Mouse (Mus musculus) midbrain, embryonic 13.5 days (tissue): Measurements from ENCODE around the gene Rps26. TPM values are rescaled to one million over a fixed set of nuclear protein-coding genes. Genes with fewer than 3 reads are reported as not detected.

Experiments used
- ATAC-seq: fragments of 200-750 bp; cut with Nextera tagmentation; 2 replicates; pipeline ENCODE4 v1.8.0; 2017; ENCODE audit warnings: mild to moderate bottlenecking, moderate TSS enrichment, moderate library complexity
- H3K27ac ChIP-seq: fragments of 300-500 bp; sonication (generic); 2 replicates; pipeline ENCODE4 v1.5.1; 2015; ENCODE audit warnings: inconsistent platforms, mild to moderate bottlenecking, moderate library complexity
- H3K27me3 ChIP-seq: fragments of 300-500 bp; sonication (generic); 2 replicates; pipeline ENCODE4 v1.6.1; 2015; ENCODE audit warnings: mild to moderate bottlenecking, inconsistent platforms
- H3K36me3 ChIP-seq: fragments of 300-500 bp; sonication (generic); 2 replicates; pipeline ENCODE4 v1.6.1; 2015; ENCODE audit warnings: mild to moderate bottlenecking, inconsistent platforms
- H3K4me1 ChIP-seq: fragments of 300-500 bp; sonication (generic); replicated peaks from 2 replicates; pipeline ENCODE4 v1.6.1; 2015; ENCODE audit warnings: inconsistent platforms
- H3K4me2 ChIP-seq: fragments of 300-500 bp; sonication (generic); replicated peaks from 2 replicates; pipeline ENCODE4 v1.6.1; 2015; ENCODE audit warnings: moderate library complexity, mild to moderate bottlenecking, inconsistent platforms
- H3K4me3 ChIP-seq: fragments of 300-500 bp; sonication (generic); replicated peaks from 2 replicates; pipeline ENCODE4 v1.5.1; 2015; ENCODE audit warnings: mild to moderate bottlenecking, inconsistent platforms
- H3K9ac ChIP-seq: fragments of 300-500 bp; sonication (generic); replicated peaks from 2 replicates; pipeline ENCODE4 v1.6.1; 2015; ENCODE audit warnings: mild to moderate bottlenecking, inconsistent platforms
- H3K9me3 ChIP-seq: fragments of 300-500 bp; sonication (generic); 2 replicates; pipeline ENCODE4 v1.6.1; 2016; ENCODE audit warnings: mild to moderate bottlenecking, inconsistent platforms
- WGBS: fragments of 180-500 bp; shearing (Covaris S2); methylation state at CpG from one replicate; pipeline ENCODE4 v1.1.7; 2015; 5-methylcytosine and 5-hydroxymethylcytosine counted together
- polyA plus RNA-seq: library from polyadenylated mRNA; unstranded; fragments of >200 nt; fragmentation: Nextera tagmentation; extraction: Ambion mirVana; gene quantifications from 2 replicates; pipeline ENCODE4 v1.2.1, GENCODE M21; 2015

Gene Rps26
- 461 and 477 TPM in 2 replicates for polyA plus RNA-seq

DNA sequence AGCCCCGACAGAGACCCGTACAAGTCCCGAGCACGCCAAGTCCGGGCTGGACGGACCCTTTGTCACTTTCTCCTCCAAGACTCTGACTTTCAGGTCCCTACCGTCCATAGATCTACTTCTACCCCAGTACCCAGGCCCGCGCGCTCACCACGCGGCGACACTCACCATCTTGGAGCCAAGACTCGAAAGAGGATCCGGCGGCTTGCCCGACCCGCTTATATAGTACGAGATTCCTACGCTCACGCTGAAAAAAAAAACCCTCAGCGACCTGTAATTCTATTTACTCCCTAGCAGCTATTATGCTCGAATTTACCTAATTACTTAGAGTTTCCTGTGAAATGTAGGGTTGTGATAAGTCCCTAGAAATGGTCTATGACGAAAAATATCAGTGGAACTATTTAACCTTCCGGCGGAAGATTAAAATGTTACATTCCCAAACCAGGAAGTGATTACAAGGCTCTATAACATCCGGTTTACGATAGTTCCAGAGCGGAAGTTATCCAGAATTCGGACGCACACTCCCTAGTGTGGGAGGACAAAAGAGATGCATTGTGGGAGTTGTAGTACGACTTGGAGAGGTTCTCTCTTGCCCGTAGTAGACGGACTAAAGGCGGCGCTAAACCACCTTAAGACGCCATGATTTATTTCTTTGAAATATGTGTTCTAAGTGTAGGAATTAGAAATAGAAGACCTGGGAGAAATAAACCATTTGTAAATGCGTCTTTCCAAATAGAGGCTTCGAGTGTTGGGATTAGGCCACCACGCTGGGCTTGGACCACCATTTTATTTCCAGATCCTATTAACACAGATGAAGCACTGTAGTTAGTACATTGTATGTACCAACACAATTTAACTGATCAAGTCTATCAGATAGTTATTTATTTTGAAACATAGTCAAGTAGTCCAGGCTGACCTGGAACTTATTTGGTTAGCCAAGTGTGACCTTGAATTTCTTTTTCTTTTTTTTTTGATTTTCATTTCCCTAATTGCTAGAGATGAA is at the start of gene Rps26:
Rps26 (minus strand) TSS at position 437 of the 1,000 bp plus-strand sequence.
- WGBS, result under 1% methylated on average over 40 of the region's 40 CpGs
- ATAC-seq, result peak; percentile 98

DNA sequence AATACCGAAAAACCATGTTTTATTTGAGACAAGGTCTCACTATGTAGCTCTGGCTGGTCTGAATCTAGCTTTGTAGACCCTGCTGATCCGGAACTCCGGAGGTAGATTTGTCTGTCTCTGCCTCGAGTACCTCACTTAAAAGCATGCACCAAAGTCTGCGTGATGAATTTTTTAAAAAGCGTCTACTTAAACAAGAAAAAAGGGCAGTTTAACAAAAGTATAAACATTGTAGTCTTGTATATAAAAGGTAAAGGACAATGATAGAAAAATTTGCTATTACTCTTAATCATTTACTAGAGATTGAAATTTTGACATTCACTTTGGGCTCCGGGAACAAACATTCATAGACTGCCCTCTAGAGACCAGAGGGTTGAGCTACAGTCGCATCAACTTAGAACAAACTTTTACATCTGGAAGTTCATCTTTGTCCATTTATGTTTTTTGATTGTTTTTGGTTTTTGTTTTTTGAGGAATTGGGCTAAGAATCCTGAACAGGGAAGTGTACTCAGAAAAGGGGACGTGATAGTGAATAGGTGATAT is 48.0 kb upstream of the Rps26 start:
- Histone ChIP-seq H3K9me3 (no peaks in the 10 kb centered on the region), H3K4me1 (peaks cover 14% of the 10 kb centered on the region), H3K27ac (peak overlapping the region; percentile 30; the same call in 1 of the 2 replicates), H3K9ac (peak overlapping the region; percentile 75), H3K4me2 (peak overlapping the region; percentile 84), H3K4me3 (peak overlapping the region; percentile 63), H3K27me3 (no peaks in the 10 kb centered on the region; the same call in 1 of the 2 replicates), H3K36me3 (peaks cover 22% of the 10 kb centered on the region)
- ATAC-seq, result no peak
- WGBS, result 2% methylated on average over 9 of the region's 9 CpGs

More for the DNA sequence above, at the start of gene Rps26:
- no peaks in the 10 kb centered on the region for H3K9me3 ChIP-seq
- peaks cover 26% of the 10 kb centered on the region for H3K36me3 ChIP-seq
- no peaks in the 10 kb centered on the region for H3K27me3 ChIP-seq
- H3K4me1 ChIP-seq, result peaks cover 9% of the 10 kb centered on the region
- H3K9ac ChIP-seq, result peak within 1 kb of the TSS; percentile 93
- peak within 1 kb of the TSS; percentile 84 for H3K27ac ChIP-seq
- H3K4me3 ChIP-seq, result peak within 1 kb of the TSS; percentile 75
- H3K4me2 ChIP-seq, result peak within 1 kb of the TSS; percentile 91

DNA sequence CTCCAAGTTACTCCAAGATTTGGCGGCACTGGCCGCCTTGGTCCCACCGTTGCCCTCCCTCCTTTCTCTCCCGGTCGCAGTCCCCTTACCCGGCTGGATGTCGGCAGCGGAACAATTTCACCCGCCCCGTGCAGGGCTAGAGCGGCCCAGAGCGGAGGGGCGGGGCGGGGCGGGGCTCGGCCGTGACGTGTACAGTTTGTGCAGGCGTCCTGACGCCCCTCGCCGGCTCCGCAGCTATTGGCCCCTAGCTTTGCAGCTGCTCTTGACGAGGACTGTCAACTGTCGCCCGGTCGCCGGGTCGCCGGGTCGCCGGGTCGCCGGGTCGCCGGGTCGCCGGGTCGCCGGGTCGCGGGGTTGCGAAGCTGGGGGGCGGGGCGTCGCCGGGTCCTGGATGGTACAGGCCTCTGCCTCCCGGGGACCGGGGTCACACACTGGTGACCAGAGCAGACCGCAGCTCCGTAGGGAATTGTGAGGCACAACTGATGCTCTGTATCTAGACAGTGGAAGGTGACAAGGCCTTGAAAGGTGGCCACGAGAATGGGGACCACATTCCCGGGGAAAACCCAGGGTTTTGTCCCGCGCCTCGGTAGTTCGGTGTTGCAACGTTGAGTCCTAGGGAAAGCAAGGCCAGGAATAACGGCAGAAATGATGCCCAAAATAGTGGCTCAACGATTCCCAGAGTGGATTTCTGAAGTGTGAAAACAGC is 47.4 kb upstream of the Rps26 start, which contains the start of gene Suox:
Suox (minus strand) TSS at position 311 of the 706 bp plus-strand sequence.
- no peaks in the 10 kb centered on the region for H3K9me3 ChIP-seq
- H3K4me2 ChIP-seq, result peak within 1 kb of the TSS; percentile 84
- peaks cover 16% of the 10 kb centered on the region; the same call in 1 of the 2 replicates for H3K36me3 ChIP-seq
- H3K27me3 ChIP-seq, result no peaks in the 10 kb centered on the region; the same call in 1 of the 2 replicates
- peak; percentile 96 for ATAC-seq
- H3K9ac ChIP-seq, result peak within 1 kb of the TSS; percentile 75
- peak within 1 kb of the TSS; percentile 63 for H3K4me3 ChIP-seq
- under 1% methylated on average over 60 of the region's 60 CpGs for WGBS
- peak within 1 kb of the TSS; percentile 30 for H3K27ac ChIP-seq
- H3K4me1 ChIP-seq, result peaks cover 17% of the 10 kb centered on the region

DNA sequence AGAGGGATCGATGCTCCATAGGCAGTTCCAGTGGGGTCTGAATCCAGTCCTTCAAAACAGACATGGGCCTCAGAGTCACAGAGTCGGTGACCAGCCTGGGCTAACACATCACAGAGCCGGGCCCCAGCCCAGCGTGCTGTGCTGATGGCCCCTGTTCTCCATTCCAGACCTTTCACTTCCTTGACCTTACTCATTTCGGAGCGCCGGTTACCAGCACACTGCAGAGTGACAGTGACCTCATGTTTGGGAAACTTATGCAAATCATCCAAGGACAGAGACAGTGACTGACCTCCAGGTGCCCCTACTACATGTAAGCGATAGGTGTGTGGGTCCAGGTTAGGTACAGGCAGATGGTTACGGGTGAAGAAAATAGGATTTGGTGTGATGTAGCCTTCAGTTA is 44.6 kb upstream of the Rps26 start:
- 93% methylated on average over 9 of the region's 9 CpGs for WGBS
- no peaks in the 10 kb centered on the region; the same call in 1 of the 2 replicates for H3K27me3 ChIP-seq
- H3K9me3 ChIP-seq, result no peaks in the 10 kb centered on the region
- no peak overlapping the region for H3K4me3 ChIP-seq
- no peak for ATAC-seq
- no peak overlapping the region for H3K4me2 ChIP-seq
- no peak overlapping the region for H3K9ac ChIP-seq
- peaks cover 26% of the 10 kb centered on the region for H3K4me1 ChIP-seq
- no peak overlapping the region for H3K27ac ChIP-seq
- peaks cover 13% of the 10 kb centered on the region; the same call in 1 of the 2 replicates for H3K36me3 ChIP-seq

DNA sequence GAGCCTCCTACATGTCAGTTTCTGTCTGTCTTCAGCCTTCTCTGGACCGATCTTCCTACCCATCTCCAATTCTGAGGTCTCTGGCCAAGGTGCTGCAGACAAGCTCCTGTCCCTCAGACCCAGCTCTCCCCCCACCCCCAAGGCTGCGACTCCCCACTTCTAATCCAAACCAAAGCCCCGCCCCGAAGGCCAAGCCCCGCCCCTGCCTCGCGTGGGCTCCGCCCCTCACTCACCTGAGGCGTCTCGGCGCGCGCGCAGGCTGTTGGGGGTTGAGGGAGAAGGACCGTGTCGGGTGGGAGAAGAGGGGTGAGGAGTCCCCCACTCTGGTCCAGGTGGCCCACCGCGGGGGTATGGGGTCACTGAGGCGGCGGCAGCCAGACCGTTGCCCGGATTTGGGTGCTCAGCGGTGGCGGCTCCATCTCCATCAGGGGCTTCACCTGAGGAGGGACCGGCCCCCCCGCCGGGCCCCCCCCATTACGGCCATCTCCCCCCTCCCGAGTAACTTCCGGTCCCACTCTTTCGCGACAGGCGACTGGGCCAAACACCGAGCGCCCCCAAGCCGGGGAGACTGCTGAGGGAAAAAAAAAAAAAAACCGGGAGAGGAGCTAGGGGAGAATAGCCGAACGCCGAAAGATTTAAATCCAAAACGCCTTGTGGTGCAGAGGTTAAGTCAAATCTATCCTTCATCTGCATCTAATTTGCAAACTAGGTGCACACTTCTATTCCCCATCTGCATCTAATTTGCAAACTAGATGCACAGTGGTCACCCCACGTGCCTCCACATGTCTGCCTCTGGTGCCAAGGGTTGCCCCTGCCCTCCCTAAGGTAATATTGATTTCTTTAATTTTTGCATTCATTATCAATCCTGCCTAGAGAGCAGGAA is 42.5 kb upstream of the Rps26 start:
- Histone ChIP-seq H3K9me3 (no peaks in the 10 kb centered on the region), H3K4me1 (peaks cover 23% of the 10 kb centered on the region), H3K4me3 (peak overlapping the region; percentile 61), H3K27me3 (no peaks in the 10 kb centered on the region; the same call in 1 of the 2 replicates), H3K4me2 (peak overlapping the region; percentile 77), H3K36me3 (peaks cover 11% of the 10 kb centered on the region; the same call in 1 of the 2 replicates), H3K27ac (peak overlapping the region; percentile 69), H3K9ac (peak overlapping the region; percentile 85)
- peak; percentile 58 for ATAC-seq
- under 1% methylated on average over 42 of the region's 42 CpGs for WGBS

DNA sequence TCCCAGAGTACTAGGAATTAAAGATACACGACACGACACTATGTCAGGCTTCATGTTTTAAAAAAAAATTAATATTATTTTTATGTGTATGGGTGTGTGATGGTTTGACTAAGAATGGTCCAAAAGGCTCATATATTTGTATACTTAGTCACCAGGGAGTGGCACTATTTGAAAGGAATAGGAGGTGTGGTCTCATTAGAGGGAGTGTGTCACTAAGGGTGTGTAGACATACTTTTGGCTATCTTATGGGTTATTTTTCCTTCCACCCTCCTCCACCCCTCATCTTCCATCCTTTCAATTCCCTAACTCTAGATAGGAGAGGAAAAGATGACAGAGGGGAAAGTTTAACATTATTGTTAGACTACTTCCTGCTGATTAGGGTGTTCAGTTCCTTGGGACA is 39.3 kb upstream of the Rps26 start:
- Histone ChIP-seq H3K4me1 (peaks cover 12% of the 10 kb centered on the region), H3K9ac (no peak overlapping the region), H3K27me3 (no peaks in the 10 kb centered on the region; the same call in 1 of the 2 replicates), H3K36me3 (peaks cover 4% of the 10 kb centered on the region; the same call in 1 of the 2 replicates), H3K9me3 (no peaks in the 10 kb centered on the region), H3K27ac (no peak overlapping the region), H3K4me3 (no peak overlapping the region), H3K4me2 (no peak overlapping the region)
- WGBS, result 92% methylated on average over 2 of the region's 2 CpGs
- no peak for ATAC-seq

DNA sequence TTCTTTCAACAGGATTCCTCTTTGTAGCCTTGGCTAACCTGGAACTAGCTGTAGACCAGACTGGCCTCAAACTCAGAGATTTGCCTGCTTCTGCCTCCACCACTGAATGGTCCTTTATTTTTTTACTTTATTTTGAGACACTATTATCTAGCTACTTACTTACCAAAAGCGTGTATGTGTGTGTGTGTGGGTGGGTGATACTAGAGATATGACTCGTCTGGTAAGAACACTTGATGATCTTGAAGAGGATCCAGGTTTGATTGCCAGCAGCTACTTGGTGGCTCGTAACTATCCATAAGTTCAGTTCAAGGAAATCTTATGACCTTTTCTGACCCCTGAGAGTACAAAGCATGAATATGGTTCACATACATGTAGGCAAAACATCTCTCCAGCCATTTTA is 38.8 kb upstream of the Rps26 start:
- Histone ChIP-seq H3K9me3 (no peaks in the 10 kb centered on the region), H3K4me2 (no peak overlapping the region), H3K27ac (no peak overlapping the region), H3K27me3 (no peaks in the 10 kb centered on the region), H3K9ac (no peak overlapping the region), H3K4me1 (peaks cover 12% of the 10 kb centered on the region), H3K4me3 (no peak overlapping the region), H3K36me3 (no peaks in the 10 kb centered on the region)
- no peak for ATAC-seq
- WGBS, result 83% methylated on average over 3 of the region's 3 CpGs

DNA sequence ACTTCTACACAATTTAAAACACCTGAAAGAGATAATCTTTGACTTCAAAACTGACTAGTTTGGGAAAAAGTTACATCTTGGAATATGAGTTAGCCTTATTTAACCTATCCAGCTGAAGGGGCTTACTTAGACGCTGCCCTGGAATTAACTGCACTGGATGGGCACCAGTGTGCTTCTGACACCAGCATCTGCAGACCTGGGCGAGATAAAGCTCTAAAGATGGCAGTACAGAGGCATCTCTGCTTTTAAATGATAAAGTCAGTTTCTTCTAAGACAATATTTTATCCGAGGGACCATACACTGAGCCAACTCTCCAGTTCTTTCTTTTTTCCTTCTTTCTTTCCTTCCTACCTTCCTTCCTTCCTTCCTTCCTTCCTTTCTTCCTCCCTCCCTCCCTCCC is 38.3 kb upstream of the Rps26 start:
- Histone ChIP-seq H3K4me2 (no peak overlapping the region), H3K9ac (no peak overlapping the region), H3K4me3 (no peak overlapping the region), H3K4me1 (peaks cover 12% of the 10 kb centered on the region), H3K27me3 (no peaks in the 10 kb centered on the region), H3K9me3 (no peaks in the 10 kb centered on the region), H3K36me3 (no peaks in the 10 kb centered on the region), H3K27ac (no peak overlapping the region)
- WGBS, result 67% methylated on average over 3 of the region's 3 CpGs
- no peak for ATAC-seq

DNA sequence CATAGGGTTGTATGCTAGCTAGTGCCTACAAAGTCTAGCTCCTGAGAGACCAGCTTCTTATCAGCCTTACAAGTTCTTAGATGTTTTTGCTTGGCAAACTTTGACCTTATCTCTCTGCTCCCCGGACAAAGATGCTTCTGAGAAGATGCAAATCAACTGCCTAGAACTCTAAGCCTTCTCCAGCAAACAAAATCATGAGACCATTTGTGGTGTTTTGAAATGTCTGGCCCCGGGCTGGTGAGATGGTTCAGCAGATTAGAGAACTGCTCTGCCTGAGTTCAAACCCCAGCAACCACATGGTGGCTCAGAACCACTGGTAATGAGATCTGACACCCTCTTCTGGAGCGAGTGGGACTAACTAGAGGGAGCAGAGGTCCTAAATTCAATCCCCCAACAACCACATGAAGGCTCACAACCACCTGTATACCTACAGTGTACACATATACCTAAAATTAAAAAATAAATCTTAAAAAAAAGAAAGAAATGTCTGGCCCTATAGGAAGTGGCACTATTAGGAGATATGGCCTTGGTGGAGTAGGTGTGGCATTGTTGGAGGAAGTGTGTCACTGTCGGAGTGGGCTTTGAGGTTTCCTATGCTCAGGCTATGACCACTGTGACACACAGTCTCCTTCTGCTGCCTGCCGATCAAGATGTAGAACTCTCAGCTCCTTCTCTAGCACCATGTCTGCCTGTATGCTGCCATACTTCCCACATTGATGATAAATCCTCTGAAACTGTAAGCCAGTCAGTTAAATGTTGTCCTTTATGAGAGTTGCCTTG is 37.1 kb upstream of the Rps26 start:
- peaks cover 9% of the 10 kb centered on the region for H3K4me1 ChIP-seq
- no peak overlapping the region for H3K4me2 ChIP-seq
- H3K4me3 ChIP-seq, result no peak overlapping the region
- no peaks in the 10 kb centered on the region for H3K27me3 ChIP-seq
- no peaks in the 10 kb centered on the region for H3K9me3 ChIP-seq
- H3K36me3 ChIP-seq, result no peaks in the 10 kb centered on the region
- no peak for ATAC-seq
- H3K9ac ChIP-seq, result no peak overlapping the region
- WGBS, result 68% methylated on average over 5 of the region's 5 CpGs
- no peak overlapping the region for H3K27ac ChIP-seq

DNA sequence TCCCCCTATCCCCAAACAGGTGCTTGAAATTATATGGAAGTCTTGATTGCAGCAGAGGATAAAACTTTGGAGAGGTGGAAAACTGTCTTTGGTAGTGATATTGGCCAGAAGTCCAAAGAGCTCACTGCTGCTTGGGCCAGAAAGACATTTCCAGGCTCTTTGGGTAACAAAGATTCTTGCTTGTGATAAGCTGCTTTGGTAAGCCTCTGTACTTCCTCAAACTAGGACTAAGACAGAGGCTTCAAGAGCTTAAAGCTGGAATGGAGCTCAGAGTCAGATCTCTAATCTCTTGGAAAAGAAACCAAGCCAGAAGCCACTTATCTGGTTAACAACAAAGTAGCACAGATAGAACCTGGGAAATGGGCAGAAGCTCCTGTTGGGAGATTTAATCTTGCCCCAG is 35.9 kb upstream of the Rps26 start:
- no peak overlapping the region for H3K4me3 ChIP-seq
- ATAC-seq, result no peak
- H3K27ac ChIP-seq, result no peak overlapping the region
- H3K9ac ChIP-seq, result no peak overlapping the region
- no peaks in the 10 kb centered on the region for H3K9me3 ChIP-seq
- H3K27me3 ChIP-seq, result no peaks in the 10 kb centered on the region
- no peaks in the 10 kb centered on the region for H3K36me3 ChIP-seq
- H3K4me2 ChIP-seq, result no peak overlapping the region
- no peaks in the 10 kb centered on the region for H3K4me1 ChIP-seq
